Mouse (Mus musculus) regulatory T cell (primary cell): ENCODE data around the gene Acadm.

Experiments used
- in situ Hi-C: fragments of 300-600 bp; cut with MboI, MseI; formaldehyde crosslinking; loops from one replicate; pipeline ENCODE4 v1.15.1; 2025; ENCODE audit warnings: high pct_unique_total_duplicates

The Acadm gene

GRCm38 (mm10) chr3:153944335-153944990 is at the start of gene Acadm:
Gene Acadm, minus strand, starts transcription at chr3:153944632.
- in situ Hi-C loops: no loop called here

GRCm38 (mm10) chr3:153984428-153985340 is 40.3 kb upstream of the Acadm start:
- in situ Hi-C loops: no loop called here

DNA sequence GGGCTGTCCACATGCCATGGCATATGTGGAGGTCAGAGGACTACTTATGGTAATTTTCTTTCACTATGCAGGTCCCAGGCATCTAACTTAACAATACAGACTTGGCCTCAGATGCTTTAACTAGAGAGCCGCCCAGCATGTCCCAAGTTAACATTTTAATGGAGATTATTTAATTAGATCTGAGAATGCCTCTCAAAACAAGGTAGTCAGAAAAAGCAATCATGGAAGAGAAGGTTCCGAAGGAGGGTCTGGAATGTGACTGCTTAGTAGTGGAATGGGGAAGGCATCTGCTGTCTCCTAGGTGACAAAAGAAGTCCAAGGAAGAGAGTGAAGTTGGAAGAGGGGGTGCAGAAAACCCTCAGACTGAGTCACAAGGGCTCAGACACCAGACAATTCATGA is 36.2 kb upstream of the Acadm start:
- in situ Hi-C loops: no loop called here

DNA sequence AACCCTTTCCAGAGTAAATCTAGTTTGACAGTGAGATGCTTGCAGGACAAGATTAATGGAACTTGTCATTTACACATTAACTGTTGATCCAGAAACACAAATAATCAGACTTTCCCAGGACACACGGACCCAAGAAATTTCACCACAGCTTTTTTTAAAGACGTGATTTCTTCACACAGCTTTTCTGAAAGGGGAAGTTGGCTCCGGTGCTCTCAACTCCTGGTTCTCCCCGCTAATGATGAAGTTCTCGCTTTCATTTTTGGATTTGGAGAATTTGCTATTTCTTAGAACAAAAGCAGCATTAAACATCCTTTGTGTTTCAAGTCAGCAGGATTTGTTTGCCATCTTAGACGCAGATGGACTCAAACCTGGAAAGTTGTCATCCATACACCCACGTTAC is 31.4 kb upstream of the Acadm start:
- in situ Hi-C loops: loop anchor here (10.0 kb wide), 1 partner anchor 129 kb away; no protein-coding TSS in a partner anchor

DNA sequence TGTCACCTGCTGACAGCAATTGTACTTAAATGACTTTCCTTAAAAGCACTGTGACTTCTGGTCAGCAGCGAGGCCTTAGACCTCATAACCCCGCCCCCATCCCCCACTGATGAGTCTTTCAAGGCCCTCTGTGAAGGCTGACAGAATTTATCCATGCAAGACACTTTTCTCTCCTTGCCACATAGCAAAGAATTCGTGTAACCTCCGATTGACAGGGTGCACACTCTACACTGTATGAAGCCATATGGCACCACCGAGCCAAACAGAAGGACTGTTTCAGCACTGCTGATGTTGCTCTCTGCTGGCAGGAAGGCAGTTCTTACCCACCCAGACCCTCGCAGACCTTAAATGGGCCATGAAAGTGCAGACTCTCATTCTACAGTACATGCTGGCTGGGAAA is 30.6 kb upstream of the Acadm start:
- in situ Hi-C loops: loop anchor here (10.0 kb wide), 1 partner anchor 130 kb away; no protein-coding TSS in a partner anchor

DNA sequence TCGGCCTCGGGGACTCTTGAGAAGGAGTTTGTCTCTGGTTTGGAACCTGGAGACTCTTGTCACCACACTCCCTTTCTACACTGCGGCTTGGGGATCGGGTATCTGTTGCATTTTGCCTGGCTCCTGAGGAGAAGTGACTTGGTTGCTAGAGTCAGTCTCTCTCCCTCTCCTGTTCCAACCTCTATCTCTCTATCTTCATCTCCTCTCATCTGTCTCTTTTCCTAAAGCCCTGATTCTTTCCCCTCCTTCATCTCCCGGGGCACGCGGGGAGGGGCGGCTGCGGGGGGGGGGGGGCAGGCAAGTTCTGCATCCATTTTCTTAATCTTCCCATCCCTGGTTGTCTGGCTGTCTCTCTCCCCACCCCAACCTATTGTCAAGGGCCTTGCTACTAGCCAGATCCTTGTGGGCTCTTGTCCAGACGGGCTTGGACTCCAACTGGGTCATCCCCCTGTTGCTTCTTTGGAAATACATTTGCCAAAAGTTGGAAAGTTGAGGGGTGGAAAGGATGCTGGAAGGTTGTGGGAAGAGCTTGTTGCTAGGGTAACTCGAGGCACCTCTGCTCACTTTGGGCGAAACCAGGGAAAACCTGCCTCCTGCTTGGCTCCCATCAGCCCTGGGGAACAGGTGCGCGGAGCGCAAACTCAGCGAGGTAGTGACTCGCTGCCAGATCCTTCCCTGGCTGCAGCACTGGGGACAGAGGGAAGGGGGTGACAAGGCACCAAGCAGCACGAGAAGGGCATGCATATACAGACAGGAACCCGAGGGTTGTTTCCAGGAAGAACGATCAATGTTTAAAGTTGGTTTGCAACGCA is 29.7 kb upstream of the Acadm start:
- in situ Hi-C loops: loop anchor here (10.0 to 25.0 kb wide), 2 partner anchors 131 to 1487 kb away; no protein-coding TSS in a partner anchor

GRCm38 (mm10) chr3:153973171-153973948 is 28.9 kb upstream of the Acadm start, which contains the start of gene Slc44a5:
Gene Slc44a5, plus strand, starts transcription at chr3:153973436.
- in situ Hi-C loops: loop anchor here (10.0 to 25.0 kb wide), 2 partner anchors 131 to 1486 kb away; no protein-coding TSS in a partner anchor

- in situ Hi-C loops: loop anchor here (10.0 to 25.0 kb wide), 2 partner anchors 605 to 1482 kb away; no protein-coding TSS in a partner anchor
Measured at GRCm38 (mm10) chr3:153969451-153969850, 25.0 kb upstream of the Acadm start.

DNA sequence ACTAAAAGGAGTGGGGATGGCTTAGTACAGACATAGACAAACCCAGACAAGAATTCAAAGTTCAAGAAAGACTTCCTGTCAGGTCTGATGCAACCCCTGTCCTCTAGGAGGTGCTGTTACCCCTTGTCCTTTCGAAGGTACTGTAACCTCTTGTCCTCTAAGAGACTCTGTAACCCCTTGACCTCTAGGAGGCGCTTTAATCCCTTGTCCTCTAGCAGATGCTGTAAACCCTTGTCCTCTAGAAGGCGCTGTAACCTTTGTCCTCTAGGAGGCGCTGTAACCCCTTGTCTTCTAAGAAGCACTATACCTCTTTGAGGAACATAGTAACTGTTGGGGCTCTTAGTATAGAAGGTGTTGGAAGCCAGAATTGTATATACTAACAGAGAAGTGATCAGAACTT is 24.1 kb upstream of the Acadm start:
- in situ Hi-C loops: loop anchor here (10.0 to 25.0 kb wide), 2 partner anchors 606 to 1481 kb away; no protein-coding TSS in a partner anchor

- in situ Hi-C loops: loop anchor here (10.0 to 25.0 kb wide), 2 partner anchors 607 to 1480 kb away; no protein-coding TSS in a partner anchor
Measured at GRCm38 (mm10) chr3:153967447-153967846, 23.0 kb upstream of the Acadm start.

DNA sequence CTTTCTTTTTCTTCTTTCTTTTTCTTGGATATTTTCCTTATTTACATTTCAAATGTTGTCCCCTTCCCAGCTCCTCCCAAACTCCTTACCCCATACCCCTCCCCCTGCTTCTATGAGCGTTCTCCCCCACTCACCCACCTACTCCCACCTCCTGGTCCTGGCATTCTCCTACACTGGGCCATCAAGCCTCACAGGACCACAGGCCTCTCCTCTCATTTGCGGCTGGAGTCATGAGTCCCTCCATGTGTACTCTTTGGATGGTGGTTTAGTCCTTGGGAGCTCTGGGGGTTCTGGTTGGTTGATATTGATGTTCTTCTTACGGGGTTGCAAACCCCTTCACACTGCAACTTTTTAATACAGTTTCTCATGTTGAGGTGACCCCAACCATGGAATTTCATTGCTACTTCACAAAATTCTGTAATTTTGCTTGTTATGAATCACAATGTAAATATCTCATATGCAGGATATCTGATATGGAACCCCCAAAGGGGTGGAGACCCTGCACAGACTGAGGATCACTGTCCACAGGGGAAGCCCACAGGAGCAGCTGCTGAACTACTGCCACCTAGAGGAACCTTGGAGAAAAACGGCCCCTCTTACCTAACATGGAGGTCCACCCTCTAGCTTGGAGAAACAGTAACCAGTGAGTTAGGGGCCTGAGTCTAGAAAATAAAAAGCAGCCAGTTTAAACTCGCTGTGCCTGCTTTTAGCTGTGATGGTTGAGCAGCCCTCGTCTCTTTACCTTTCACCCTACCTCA is 17.4 kb upstream of the Acadm start:
- in situ Hi-C loops: loop anchor here (5.0 to 25.0 kb wide), 3 partner anchors 265 to 1475 kb away; no protein-coding TSS in a partner anchor

GRCm38 (mm10) chr3:153960884-153961283 is 16.5 kb upstream of the Acadm start:
- in situ Hi-C loops: loop anchor here (5.0 to 25.0 kb wide), 3 partner anchors 266 to 1474 kb away; no protein-coding TSS in a partner anchor

- in situ Hi-C loops: loop anchor here (5.0 to 25.0 kb wide), 4 partner anchors 47 to 1472 kb away; partner anchors contain the start of gene Rabggtb
Measured at GRCm38 (mm10) chr3:153959731-153960207, 15.3 kb upstream of the Acadm start.

GRCm38 (mm10) chr3:153959035-153959730 is 14.8 kb upstream of the Acadm start:
- in situ Hi-C loops: loop anchor here (5.0 to 25.0 kb wide), 2 partner anchors 47 to 1472 kb away; partner anchors contain the start of gene Rabggtb

- in situ Hi-C loops: loop anchor here (5.0 to 25.0 kb wide), 2 partner anchors 46 to 1471 kb away; partner anchors contain the start of gene Rabggtb
Measured at GRCm38 (mm10) chr3:153957916-153958315, 13.5 kb upstream of the Acadm start.

DNA sequence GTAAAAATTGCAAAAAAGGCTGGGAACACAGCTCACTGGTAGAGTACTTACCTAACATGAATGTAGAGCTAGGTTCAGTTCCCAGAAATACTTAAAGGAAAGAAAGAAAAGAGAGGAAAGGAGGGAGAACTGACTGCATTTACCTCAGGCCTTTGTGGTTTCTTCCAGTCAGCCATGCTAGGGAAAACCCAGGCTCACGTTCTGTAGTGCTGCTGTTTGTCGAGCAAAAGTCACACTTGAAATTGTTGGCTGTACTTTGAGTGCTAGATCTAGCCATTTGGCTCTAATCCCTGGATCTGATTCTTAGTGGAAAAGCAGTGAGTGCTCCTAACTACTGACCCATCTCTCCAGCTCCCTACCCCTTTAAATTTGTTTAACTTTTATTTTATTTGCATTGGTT is 3.7 kb upstream of the Acadm start:
- in situ Hi-C loops: no loop called here

GRCm38 (mm10) chr3:153947271-153947670 is 2.8 kb upstream of the Acadm start:
- in situ Hi-C loops: no loop called here

GRCm38 (mm10) chr3:153943901-153944334 is 514 bp downstream of the Acadm start:
- in situ Hi-C loops: no loop called here
